Mouse (Mus musculus) liver, adult 2 months (tissue): ENCODE data around the gene Slfn5.

Experiments
- CTCF ChIP-seq: fragments of 200-500 bp; IDR thresholded peaks from 2 replicates; pipeline ENCODE4 v1.5.1; 2011; ENCODE audit warnings: low read depth, low read length, control low read depth
- POLR2A ChIP-seq: fragments of 200-500 bp; IDR thresholded peaks from 2 replicates; pipeline ENCODE4 v1.6.1; 2011; ENCODE audit warnings: low read length, control low read depth; ENCODE audit not compliant: insufficient read depth; ENCODE audit errors: extremely low read depth

- TF ChIP-seq CTCF (no peak), POLR2A (no peak)
Measured at GRCm38 (mm10) chr11:82904952-82905351, 46.2 kb upstream of the Slfn5 start.
